Mouse (Mus musculus): Measurements from ENCODE around the gene Tmem252. TPM values are rescaled to one million over a fixed set of nuclear protein-coding genes. Genes with fewer than 3 reads are reported as not detected.

Tmem252 gene
- polyA plus RNA-seq (2012; fragmentation: generic; extraction: Trizol) = under 0.01 TPM
- long read RNA-seq, experiment 1 = 0 reads
- long read RNA-seq, experiment 2 = 0 reads

DNA sequence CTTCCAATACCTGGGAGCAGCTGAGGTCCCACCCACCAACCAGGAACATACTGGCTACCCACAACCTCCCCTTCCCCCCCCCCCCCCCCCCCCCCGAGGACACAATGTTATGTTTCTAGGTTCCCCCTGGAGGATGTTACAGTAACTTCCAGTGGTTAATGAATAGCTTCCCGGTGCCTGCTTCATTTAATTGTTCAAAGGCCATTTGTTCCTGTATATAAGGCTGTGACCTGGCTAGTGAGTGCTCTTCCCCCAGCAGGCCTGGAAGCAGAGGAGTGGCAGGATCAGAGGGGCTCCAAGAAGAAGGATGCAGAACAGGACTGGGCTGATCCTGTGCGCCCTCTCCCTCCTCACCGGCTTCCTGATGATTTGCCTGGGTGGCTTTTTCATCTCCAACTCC is at the start of gene Tmem252:
Gene Tmem252 (plus strand): TSS at position 247 of the 400 bp plus-strand sequence.
- TF ChIP-seq CEBPB (IDR thresholded peaks at IDR 0.05; ENCODE audit: low read depth) (no peak), MAX (IDR thresholded peaks at IDR 0.05) (no peak), CTCF (IDR thresholded peaks at IDR 0.05; ENCODE audit: control insufficient read depth, insufficient read depth, insufficient read length) (no peak), FOSL1 (IDR thresholded peaks at IDR 0.05; ENCODE audit: insufficient read depth, low read length, poor library complexity, severe bottlenecking) (no peak), MYOG (IDR thresholded peaks at IDR 0.05; ENCODE audit: control insufficient read depth, extremely low read depth, insufficient read length) (no peak), MYOD1 (IDR thresholded peaks at IDR 0.05; ENCODE audit: control insufficient read depth, insufficient read length, low read depth) (no peak), USF1 (IDR thresholded peaks at IDR 0.05; ENCODE audit: low read depth) (no peak)
- Histone ChIP-seq H3ac (ENCODE audit: control insufficient read depth, insufficient read length, low read depth) (no peak within 1 kb of the TSS), H3K79me3 (ENCODE audit: low read depth) (no peaks in the 10 kb centered on the region), H3K79me2 (ENCODE audit: control insufficient read depth, insufficient read depth) (no peaks in the 10 kb centered on the region), H3K4me3 (ENCODE audit: insufficient read depth, poor library complexity, severe bottlenecking) (no peak within 1 kb of the TSS), H3K36me3 (ENCODE audit: control insufficient read depth, insufficient read depth) (no peaks in the 10 kb centered on the region), H3K27me3 (ENCODE audit: control insufficient read depth, insufficient read depth, insufficient read length) (no peaks in the 10 kb centered on the region)

DNA sequence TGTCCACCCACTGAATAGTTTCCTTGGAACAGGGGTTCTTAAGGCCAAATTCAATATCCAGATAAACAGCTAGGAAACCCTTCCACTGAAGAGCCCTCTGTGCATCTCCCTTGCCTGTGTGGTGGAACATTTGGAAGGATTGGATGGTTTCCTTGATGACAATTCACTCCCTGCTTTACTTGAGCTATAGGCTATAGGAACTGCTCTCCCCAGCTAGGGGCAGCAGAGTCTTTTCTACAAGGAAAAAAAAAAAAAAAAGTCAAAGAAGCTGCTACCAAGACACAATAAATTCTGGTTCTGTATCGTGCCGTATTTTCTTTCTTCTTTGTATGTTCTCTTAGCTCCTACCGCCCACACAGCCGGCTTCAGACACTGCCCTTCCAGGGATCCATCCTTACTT is 45.8 kb upstream of the Tmem252 start:
- Histone ChIP-seq H3K36me3 (ENCODE audit: control insufficient read depth, insufficient read depth) (no peaks in the 10 kb centered on the region), H3K4me3 (ENCODE audit: insufficient read depth, poor library complexity, severe bottlenecking) (no peak overlapping the region), H3K27me3 (ENCODE audit: control insufficient read depth, insufficient read depth, insufficient read length) (no peaks in the 10 kb centered on the region), H3ac (ENCODE audit: control insufficient read depth, insufficient read length, low read depth) (no peak overlapping the region), H3K79me2 (ENCODE audit: control insufficient read depth, insufficient read depth) (no peaks in the 10 kb centered on the region), H3K79me3 (ENCODE audit: low read depth) (no peaks in the 10 kb centered on the region)
- TF ChIP-seq CEBPB (IDR thresholded peaks at IDR 0.05; ENCODE audit: low read depth) (no peak), MYOG (IDR thresholded peaks at IDR 0.05; ENCODE audit: control insufficient read depth, extremely low read depth, insufficient read length) (no peak)

GRCm38 (mm10) chr19:24633008-24633407 is 40.8 kb upstream of the Tmem252 start:
- Histone ChIP-seq H3K4me3 (ENCODE audit: insufficient read depth, poor library complexity, severe bottlenecking) (no peak overlapping the region), H3K79me3 (ENCODE audit: low read depth) (no peaks in the 10 kb centered on the region), H3ac (ENCODE audit: control insufficient read depth, insufficient read length, low read depth) (no peak overlapping the region), H3K27me3 (ENCODE audit: control insufficient read depth, insufficient read depth, insufficient read length) (no peaks in the 10 kb centered on the region), H3K36me3 (ENCODE audit: control insufficient read depth, insufficient read depth) (no peaks in the 10 kb centered on the region), H3K79me2 (ENCODE audit: control insufficient read depth, insufficient read depth) (no peaks in the 10 kb centered on the region)
- no peak for TF ChIP-seq MAX (IDR thresholded peaks at IDR 0.05)
- TF ChIP-seq MYOD1 (IDR thresholded peaks at IDR 0.05; ENCODE audit: control insufficient read depth, insufficient read length, low read depth) = no peak
- TF ChIP-seq USF1 (IDR thresholded peaks at IDR 0.05; ENCODE audit: low read depth) = no peak

- no peaks in the 10 kb centered on the region for H3K79me2 ChIP-seq (ENCODE audit: control insufficient read depth, insufficient read depth)
- no peaks in the 10 kb centered on the region for H3K79me3 ChIP-seq (ENCODE audit: low read depth)
- no peaks in the 10 kb centered on the region for H3K27me3 ChIP-seq (ENCODE audit: control insufficient read depth, insufficient read depth, insufficient read length)
- H3K4me3 ChIP-seq (ENCODE audit: insufficient read depth, poor library complexity, severe bottlenecking) = no peak overlapping the region
- no peak overlapping the region for H3ac ChIP-seq (ENCODE audit: control insufficient read depth, insufficient read length, low read depth)
- no peaks in the 10 kb centered on the region for H3K36me3 ChIP-seq (ENCODE audit: control insufficient read depth, insufficient read depth)
- TF ChIP-seq MAX (IDR thresholded peaks at IDR 0.05) (peak; percentile 84), FOSL1 (IDR thresholded peaks at IDR 0.05; ENCODE audit: insufficient read depth, low read length, poor library complexity, severe bottlenecking) (no peak), MYOD1 (IDR thresholded peaks at IDR 0.05; ENCODE audit: control insufficient read depth, insufficient read length, low read depth) (no peak), CEBPB (IDR thresholded peaks at IDR 0.05; ENCODE audit: low read depth) (no peak), MYOG (IDR thresholded peaks at IDR 0.05; ENCODE audit: control insufficient read depth, extremely low read depth, insufficient read length) (no peak), USF1 (IDR thresholded peaks at IDR 0.05; ENCODE audit: low read depth) (no peak), CTCF (IDR thresholded peaks at IDR 0.05; ENCODE audit: control insufficient read depth, insufficient read depth, insufficient read length) (peak; percentile 59)
Observed at GRCm38 (mm10) chr19:24634602-24635001, 39.2 kb upstream of the Tmem252 start.

DNA sequence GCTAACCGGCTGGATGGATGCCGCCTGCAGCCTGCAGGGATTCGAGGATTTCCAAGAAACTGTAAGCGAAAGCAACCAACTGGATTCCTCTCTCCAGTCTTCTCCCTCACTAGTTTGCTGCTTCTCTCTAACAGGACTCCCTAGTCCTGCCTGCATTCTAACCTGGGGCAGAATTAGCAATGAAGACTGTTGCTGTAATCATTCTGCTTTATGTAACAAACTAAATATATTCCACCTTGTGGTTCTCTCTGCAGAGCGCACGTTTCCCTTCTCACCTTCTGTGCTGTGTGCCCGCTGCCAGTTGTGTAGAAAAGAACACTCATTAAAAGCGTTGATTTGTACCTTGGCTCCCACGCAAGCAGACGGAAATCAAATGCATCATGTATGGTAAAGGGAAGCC is 37.2 kb upstream of the Tmem252 start:
- no peak overlapping the region for H3ac ChIP-seq (ENCODE audit: control insufficient read depth, insufficient read length, low read depth)
- no peaks in the 10 kb centered on the region for H3K36me3 ChIP-seq (ENCODE audit: control insufficient read depth, insufficient read depth)
- no peaks in the 10 kb centered on the region for H3K27me3 ChIP-seq (ENCODE audit: control insufficient read depth, insufficient read depth, insufficient read length)
- H3K79me3 ChIP-seq (ENCODE audit: low read depth) = no peaks in the 10 kb centered on the region
- no peaks in the 10 kb centered on the region for H3K79me2 ChIP-seq (ENCODE audit: control insufficient read depth, insufficient read depth)
- TF ChIP-seq CEBPB (IDR thresholded peaks at IDR 0.05; ENCODE audit: low read depth) (no peak), CTCF (IDR thresholded peaks at IDR 0.05; ENCODE audit: control insufficient read depth, insufficient read depth, insufficient read length) (no peak), MYOD1 (IDR thresholded peaks at IDR 0.05; ENCODE audit: control insufficient read depth, insufficient read length, low read depth) (no peak)
- no peak overlapping the region for H3K4me3 ChIP-seq (ENCODE audit: insufficient read depth, poor library complexity, severe bottlenecking)

DNA sequence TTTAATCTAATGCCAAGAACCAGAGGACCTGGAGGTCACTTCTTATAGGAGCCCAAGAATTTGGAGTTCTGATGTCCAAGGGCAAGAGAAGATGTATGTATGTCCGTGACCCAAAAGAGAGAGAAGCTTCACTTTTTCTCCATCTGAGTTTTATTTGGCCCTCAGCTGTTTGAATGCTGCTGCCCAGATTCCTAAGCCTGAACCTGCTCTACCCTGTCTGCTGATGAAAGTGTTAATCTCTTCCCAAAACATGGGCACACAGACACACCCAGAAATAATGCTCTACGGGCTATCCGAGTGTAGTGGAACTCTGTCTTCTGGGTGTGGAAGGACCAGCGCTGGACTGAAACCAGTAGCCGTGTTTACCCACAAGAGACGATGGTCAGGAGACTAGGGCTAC is 35.8 kb upstream of the Tmem252 start:
- Histone ChIP-seq H3K79me2 (ENCODE audit: control insufficient read depth, insufficient read depth) (no peaks in the 10 kb centered on the region), H3ac (ENCODE audit: control insufficient read depth, insufficient read length, low read depth) (no peak overlapping the region), H3K27me3 (ENCODE audit: control insufficient read depth, insufficient read depth, insufficient read length) (no peaks in the 10 kb centered on the region), H3K79me3 (ENCODE audit: low read depth) (no peaks in the 10 kb centered on the region), H3K4me3 (ENCODE audit: insufficient read depth, poor library complexity, severe bottlenecking) (no peak overlapping the region), H3K36me3 (ENCODE audit: control insufficient read depth, insufficient read depth) (no peaks in the 10 kb centered on the region)
- TF ChIP-seq CEBPB (IDR thresholded peaks at IDR 0.05; ENCODE audit: low read depth) (no peak), CTCF (IDR thresholded peaks at IDR 0.05; ENCODE audit: control insufficient read depth, insufficient read depth, insufficient read length) (no peak), USF1 (IDR thresholded peaks at IDR 0.05; ENCODE audit: low read depth) (no peak), FOSL1 (IDR thresholded peaks at IDR 0.05; ENCODE audit: insufficient read depth, low read length, poor library complexity, severe bottlenecking) (no peak), MAX (IDR thresholded peaks at IDR 0.05) (no peak), MYOD1 (IDR thresholded peaks at IDR 0.05; ENCODE audit: control insufficient read depth, insufficient read length, low read depth) (no peak), MYOG (IDR thresholded peaks at IDR 0.05; ENCODE audit: control insufficient read depth, extremely low read depth, insufficient read length) (no peak)

Measured in C2C12 (cell line).